Mouse (Mus musculus): ENCODE measurements around the gene Vps33b.
A peak's percentile ranks its signal among the peaks of the same experiment; 100 is the strongest.

Vps33b gene

DNA sequence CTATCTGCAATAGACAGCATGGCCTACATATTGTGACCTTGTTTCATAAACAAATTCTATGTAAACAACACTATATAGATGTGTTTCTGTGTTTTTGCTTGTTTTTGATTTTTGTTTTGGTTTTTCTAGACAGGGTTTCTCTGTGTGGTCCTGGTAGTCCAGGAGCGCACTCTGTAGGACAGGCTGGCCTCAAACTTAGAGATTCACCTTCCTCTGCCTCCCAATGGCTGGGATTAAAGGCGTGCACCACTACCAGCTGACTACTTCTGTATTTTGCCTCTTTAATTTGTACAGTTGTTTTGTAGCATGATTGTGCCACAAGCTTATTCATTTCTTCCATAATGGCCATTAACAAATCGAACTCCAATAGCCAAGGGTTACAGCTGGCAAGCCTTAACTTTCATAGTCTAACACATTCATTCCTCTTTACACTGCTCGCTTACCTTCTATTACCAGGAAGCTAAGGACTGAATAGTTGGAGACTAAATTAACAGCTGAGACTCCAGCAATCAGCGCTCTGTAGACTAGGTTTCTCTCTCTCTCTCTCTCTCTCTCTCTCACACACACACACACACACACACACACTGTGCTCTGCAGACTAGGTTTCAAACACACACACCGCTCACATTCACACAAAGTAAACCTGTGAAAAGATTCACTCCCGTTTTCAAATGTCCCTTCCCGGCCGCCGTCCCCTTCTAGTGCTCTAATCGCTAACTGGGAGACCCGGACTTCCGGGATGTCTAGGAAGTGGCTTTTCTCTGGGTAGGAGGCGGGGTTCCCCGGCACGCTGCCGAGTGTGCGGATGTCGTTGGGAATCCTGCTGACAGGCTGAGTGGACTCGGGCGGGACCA lies at the start of gene Vps33b:
Vps33b (plus strand) TSS at position 753 of the 854 bp plus-strand sequence.
- peak; percentile 88 to 95 for DNase-seq

GRCm38 (mm10) chr7:80220237-80220797 lies 49.1 kb upstream of the Vps33b start:
- DNase-seq: no peak

GRCm38 (mm10) chr7:80221179-80221750 lies 48.2 kb upstream of the Vps33b start:
- DNase-seq: no peak

- no peak for DNase-seq
Observed at GRCm38 (mm10) chr7:80227065-80227464, 42.4 kb upstream of the Vps33b start.

DNA sequence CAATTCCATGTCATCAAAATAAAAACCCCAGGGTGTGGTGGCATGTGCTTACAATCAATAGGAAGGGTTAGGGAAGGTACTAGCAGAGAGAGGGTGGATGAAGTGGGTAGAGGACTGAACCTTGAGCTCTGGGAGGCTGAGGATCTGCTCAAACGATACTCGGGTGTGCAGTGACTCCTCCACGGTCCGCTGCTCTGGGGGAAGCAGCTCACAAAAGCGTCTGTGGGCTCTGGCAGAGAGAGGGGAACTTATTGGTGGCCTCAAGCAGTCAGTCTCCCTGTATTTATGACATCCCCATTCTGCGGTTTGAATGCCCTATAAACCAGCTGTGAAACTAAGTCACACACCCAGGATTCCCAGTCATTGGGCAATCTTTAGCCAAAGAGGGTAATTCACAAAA lies 39.3 kb upstream of the Vps33b start:
- DNase-seq: no peak

DNA sequence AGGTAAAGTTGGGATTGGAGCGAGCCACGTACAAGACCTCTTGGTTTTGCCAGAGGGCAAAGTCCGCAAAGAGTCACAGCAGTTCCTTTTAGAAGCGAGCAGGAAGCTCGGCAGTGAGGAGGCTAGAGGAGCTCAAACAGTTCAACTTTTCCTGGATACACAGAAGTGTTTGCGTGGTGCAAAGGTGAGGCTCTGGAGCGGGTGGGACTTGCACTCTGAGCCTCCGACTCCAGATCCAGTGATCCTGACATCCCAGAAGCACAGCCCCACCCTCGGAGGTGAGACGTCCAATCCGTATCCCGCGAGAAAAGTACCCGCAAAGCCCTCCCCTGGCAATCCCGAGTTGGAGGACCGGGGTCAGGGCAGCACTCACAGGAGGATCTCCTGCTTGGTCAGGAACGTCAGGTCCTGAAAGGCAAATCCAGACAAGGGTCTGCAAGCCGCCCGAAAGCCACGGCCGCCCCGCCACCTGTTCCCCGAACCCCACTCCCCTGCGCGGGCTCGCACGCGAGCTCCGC lies 37.4 kb upstream of the Vps33b start:
- DNase-seq: no peak

DNA sequence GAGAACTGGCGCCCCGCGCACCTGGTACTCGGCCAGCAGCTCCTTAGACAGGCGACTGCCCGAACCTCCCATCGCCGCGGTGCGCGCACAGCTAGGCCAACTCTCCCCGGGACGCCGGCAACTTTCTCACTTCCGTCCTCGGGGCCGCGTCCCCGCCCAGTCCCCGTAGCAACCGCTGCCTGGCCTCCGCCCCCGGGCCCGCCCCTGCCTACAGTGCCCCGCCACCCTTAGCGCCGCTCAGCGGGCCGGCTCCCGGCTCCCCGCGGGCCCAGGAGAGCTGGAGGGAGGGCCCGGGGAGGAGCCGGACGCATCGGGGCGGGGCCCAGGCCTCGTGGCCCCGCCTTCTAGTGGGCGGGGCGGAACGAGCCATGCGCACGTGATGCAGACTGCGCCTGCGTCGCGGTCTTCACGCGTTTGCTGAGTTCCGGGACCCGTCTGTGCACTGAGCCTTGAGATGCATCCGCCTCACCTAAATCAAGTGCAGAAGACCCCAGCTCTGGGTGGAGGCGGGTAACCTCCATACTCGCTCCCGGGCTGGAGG lies 36.9 kb upstream of the Vps33b start, which contains the start of the genes Cib1 and Gdpgp1:
Cib1 (minus strand) TSS at position 325 of the 541 bp plus-strand sequence.
Gdpgp1 (plus strand) TSS at position 377 of the 541 bp plus-strand sequence.
- DNase-seq: peak; percentile 96 to 97

DNA sequence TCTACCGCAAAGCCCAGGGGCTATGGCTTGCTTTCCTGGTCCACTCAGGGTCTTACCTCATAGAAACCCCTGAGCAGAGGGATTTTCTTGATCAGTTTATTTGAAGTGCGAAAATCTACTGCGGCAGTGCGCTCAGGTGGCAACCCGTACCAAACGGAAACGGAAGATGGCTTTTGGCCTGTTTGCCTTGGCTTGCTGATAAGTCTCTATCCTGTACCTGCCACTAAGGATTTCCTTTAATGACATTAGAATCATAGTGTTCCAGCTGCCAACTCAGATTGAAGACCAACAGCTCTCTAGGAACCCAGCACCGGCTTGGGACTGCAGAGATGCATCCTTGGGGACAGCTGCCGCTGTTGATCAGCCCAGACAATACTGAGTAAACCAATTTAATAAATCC lies 35.6 kb upstream of the Vps33b start:
- no peak for DNase-seq

- DNase-seq: no peak
Observed at GRCm38 (mm10) chr7:80238542-80238941, 30.9 kb upstream of the Vps33b start.

DNA sequence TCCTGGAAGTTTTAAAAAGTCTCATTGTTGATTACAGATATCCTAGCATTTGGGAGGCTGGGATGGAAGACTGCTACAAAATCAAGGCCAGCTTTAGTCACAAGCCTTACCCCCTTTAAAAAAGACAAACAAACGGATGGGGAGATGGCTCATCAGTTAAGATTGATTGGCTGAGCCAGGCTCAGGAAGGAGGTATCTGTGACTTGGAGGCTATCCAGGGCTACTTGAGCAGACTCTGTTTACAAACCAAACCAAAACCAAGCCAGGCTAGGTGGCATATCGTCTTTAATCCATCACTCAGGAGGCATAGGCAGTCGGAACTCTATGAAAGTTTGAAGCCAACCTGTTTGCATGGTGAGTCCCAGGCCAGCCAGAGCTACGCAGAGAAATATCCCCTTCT lies 27.8 kb upstream of the Vps33b start:
- no peak for DNase-seq

- no peak for DNase-seq
Observed at GRCm38 (mm10) chr7:80244851-80245250, 24.6 kb upstream of the Vps33b start.

DNA sequence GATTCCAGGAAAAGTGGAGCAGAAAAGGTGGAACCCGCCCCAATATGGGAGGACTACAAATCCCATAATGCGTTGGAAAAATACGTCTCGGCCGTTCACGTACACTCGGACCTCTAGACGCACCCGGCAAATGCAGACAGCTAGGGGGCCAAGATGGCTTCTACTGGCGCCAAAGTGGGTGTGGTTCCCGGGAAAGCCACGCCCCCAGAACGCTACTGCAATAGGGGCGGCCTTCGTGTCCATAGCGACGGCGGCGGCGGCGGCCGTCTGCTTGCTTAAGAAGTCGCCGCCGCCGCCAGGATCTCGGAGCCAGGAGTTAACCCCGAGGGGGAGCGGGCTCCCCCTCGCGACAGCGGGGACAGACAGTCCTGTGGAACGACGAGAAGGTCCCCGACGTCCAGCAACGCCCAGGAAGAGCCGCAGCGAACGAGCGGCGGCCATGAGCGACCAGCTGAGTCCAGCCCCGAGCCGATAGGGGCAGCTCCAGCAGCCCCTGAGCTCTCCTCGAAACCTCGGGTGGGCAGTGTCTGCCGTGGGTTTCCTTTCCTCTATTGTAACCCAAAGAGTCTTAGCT lies 23.2 kb upstream of the Vps33b start, which contains the start of gene Ttll13:
Ttll13 (plus strand) TSS at position 229 of the 574 bp plus-strand sequence.
- peak; percentile 94 to 95 for DNase-seq

DNA sequence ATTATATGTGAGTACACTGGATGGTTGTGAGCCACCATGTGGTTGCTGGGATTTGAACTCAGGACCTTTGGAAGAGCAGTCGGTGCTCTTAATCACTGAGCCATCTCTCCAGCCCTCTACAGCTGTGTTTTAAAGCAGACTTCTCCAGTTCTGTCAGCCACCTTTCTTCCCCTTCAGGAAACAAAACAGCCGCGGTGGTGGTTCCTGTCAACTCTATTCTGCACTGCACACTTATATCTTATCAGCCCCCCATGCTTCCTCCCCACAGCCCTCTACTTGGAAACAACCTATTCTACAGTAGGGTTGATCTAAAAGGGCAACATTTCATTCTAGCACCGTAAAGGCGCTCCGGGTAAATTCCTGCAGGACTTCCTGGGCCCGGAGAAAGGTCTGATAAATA lies 22.6 kb upstream of the Vps33b start:
- DNase-seq: no peak

DNA sequence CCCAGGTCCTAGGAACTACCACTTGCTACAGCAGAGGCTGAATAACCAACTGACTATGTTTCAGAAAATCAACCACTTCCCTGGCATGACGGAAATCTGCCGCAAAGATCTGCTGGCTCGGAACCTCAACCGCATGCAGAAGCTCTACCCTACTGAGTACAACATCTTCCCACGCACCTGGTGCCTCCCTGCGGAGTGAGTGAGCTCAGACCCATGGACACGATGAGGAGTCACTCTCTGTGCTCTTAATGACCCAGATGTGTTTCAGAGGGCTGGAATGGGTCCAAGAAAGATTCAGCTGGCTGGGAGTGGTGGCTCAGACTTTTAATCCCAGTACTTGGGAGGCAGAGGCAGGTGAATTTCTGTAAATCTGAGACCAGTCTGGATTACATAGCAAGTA lies 17.0 kb upstream of the Vps33b start:
- no peak for DNase-seq

DNA sequence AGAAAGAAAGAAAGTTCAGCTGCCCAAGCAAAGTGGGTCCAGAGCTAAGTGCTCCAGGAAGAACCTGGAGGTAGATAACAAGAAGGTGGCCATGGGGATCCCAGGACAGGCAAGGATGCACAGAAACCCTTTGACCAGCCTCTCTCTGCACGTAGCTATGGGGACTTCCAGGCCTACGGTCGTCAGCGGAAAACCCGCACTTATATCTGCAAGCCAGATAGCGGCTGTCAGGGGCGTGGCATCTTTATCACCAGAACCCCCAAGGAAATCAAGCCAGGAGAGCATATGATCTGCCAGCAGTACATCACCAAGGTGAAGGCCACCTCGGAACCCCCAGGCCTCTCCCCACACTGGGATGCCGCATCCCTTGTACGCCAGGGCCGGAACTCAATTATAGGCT lies 16.6 kb upstream of the Vps33b start:
- DNase-seq: no peak

DNA sequence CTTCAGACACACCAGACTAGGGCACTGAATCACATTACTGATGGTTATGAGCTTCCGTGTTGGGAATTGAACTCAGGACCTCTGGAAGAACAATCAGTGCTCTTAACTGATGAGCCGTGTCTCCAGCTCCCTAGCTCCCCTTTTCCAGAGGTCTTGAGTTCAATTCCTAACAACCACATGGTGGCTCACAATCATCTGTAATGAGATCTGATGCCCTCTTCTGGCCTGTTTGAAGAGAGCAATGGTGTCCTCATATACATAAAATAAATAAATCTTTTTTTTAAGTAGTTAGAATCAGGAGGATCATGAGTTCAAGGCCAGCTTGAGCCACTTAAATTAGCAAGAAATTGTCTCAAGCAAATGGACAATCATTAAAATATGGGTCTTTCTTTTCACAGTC lies 13.5 kb upstream of the Vps33b start:
- DNase-seq: no peak

DNA sequence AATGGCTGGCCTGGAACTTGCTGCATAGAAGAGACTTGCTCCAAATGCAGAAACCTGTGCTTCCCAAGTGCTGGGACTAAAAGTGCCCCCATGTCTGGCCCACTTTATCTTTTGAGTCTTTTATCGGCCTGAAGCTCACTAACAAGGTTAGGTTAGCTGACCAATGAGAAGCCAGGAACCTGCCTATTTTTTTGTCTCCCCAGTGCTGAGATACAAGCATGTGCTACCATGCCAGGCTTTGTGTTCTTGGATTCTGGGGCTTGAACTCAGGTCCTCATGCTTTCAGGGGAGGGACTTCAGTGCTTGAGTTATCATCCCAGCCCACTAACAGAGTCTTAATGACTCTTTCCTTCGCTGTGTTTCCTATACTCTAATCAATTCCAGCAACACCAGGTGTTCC lies 11.7 kb upstream of the Vps33b start:
- DNase-seq: no peak

DNA sequence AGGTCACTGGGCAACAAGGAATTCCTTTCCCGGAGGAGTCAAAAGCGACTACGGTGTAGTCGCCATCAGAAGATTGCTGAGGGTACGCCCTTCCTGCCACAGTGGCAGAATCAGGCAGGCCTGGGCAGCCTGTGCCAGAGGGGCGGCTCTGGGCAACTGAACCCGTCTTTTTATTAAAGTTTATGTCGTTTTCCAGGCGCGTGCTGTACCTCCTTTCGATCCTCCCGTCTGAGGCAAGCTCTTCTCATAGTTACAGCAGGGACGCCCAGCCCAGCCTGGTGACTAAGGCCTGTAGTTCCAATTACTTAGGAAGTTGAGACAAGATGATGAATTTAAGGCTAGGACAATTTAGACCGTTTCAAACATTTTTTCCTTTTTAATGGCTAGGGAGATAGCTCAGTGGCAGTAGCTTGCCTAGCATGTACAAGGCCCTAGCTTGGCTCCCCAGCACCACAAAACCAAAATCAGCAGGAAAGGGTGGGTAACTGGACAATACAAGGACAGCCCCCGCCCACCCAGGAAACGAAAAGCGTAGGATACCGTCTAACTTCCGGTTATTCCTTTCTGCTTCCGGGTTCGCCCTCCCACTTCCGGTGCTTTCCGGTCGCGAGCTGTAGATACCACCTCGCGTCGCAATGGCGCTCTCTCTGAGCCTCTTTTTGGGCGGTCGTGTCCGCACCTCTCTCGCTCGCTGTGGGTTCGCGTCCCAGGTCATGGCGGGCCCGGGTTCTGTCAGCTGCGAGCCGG lies 8.7 kb upstream of the Vps33b start, which contains the start of gene Ngrn:
Ngrn (plus strand) TSS at position 591 of the 747 bp plus-strand sequence.
- peak; percentile 59 to 78 for DNase-seq

DNA sequence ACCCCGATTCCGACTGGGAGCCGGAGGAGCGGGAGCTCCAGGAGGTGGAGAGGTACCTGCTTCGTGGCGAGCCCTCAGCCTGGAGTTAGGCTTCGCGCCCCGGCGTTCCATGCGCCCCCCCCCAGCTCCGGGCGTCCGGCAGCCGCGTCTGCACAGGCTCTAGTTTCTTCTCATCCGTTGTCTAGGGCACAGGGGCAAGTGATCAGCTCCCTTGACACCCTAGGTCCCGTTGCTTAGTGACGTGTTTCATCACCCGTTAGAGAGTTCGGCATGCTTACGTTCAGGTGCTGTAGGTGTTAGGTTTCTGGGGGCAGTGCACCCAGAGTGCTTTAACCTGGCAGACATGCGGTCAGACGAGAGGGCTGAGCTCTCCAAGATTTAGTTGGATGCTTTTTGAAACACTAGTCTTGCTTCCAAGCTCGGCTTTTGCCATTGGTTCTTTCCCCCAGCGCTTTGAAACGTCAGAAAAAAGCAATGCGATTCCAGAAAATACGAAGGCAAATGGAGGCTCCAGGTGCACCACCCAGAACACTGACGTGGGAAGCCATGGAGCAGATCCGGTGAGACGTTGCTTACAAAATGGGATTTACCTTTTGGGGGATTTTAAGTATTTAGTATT lies 8.0 kb upstream of the Vps33b start:
- no peak for DNase-seq

GRCm38 (mm10) chr7:80264606-80265005 lies 4.8 kb upstream of the Vps33b start:
- DNase-seq: no peak

DNA sequence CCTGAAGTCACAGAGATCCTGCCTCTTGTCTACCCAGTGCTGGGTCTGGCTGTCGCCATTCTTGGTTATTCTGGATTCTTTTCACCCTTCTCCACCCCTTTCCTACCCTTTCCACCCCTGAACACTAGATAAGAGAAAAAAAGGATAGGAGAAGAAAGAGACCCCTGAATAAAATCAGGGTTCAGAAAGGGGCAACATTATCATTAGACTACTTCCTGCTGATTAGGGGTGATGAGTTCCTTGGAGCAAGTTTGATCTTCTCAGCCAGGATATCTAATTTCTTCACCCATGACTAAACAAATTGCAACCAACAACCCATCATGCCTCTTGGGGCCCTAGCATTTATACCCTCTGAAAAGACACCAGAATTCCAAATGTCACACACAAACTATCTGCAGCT lies 1.7 kb upstream of the Vps33b start:
- no peak for DNase-seq
